Comparison of ENCODE assay signal across 8 mouse cellular contexts in genomic region chr9:75306126-75306898, GRCm38 (mm10). TPM values are rescaled to one million over a fixed set of nuclear protein-coding genes. Genes with fewer than 3 reads are reported as not detected.
DNase-seq lines count a peak whose midpoint lies in the region; ATAC-seq lines count a peak whose summit lies in the region.

Gene Gnb5 (plus strand): TSS chr9:75306288.

- no peaks in the 10 kb centered on the region for H3K9me3 ChIP-seq in neural tube, embryonic 11.5 days (ENCODE audit: control insufficient read depth, low read length)
- no peaks in the 10 kb centered on the region for H3K9me3 ChIP-seq in embryonic facial prominence, embryonic 13.5 days
- H3K9me3 ChIP-seq in hindbrain, embryonic 11.5 days (ENCODE audit: control insufficient read depth, low read length): no peaks in the 10 kb centered on the region
- no peaks in the 10 kb centered on the region for H3K9me3 ChIP-seq in midbrain, embryonic 10.5 days (replicated peaks)

- no peaks in the 10 kb centered on the region for H3K36me3 ChIP-seq in neural tube, embryonic 11.5 days (ENCODE audit: control insufficient read depth, insufficient read depth, low read length)
- H3K36me3 ChIP-seq in embryonic facial prominence, embryonic 13.5 days: no peaks in the 10 kb centered on the region
- H3K36me3 ChIP-seq in hindbrain, embryonic 11.5 days (ENCODE audit: control insufficient read depth, insufficient read depth, low read length): no peaks in the 10 kb centered on the region
- no peaks in the 10 kb centered on the region for H3K36me3 ChIP-seq in midbrain, embryonic 10.5 days

- no peaks in the 10 kb centered on the region for H3K27me3 ChIP-seq in neural tube, embryonic 11.5 days (ENCODE audit: control insufficient read depth, insufficient read depth, low read length)
- no peaks in the 10 kb centered on the region for H3K27me3 ChIP-seq in embryonic facial prominence, embryonic 13.5 days
- H3K27me3 ChIP-seq in hindbrain, embryonic 11.5 days (ENCODE audit: control insufficient read depth, insufficient read depth, low read length): no peaks in the 10 kb centered on the region
- H3K27me3 ChIP-seq in midbrain, embryonic 10.5 days (ENCODE audit: low read depth, poor library complexity, severe bottlenecking): no peaks in the 10 kb centered on the region

- no peak within 1 kb of the TSS for H3K9ac ChIP-seq in neural tube, embryonic 11.5 days (ENCODE audit: low read length)
- no peak within 1 kb of the TSS for H3K9ac ChIP-seq in embryonic facial prominence, embryonic 13.5 days
- H3K9ac ChIP-seq in hindbrain, embryonic 11.5 days (ENCODE audit: low read depth, low read length): no peak within 1 kb of the TSS

- WGBS in neural tube, embryonic 11.5 days: 79% methylated on average over 11 of the region's 11 CpGs
- WGBS in embryonic facial prominence, embryonic 13.5 days: 78% methylated on average over 11 of the region's 11 CpGs
- WGBS in hindbrain, embryonic 11.5 days: 76% methylated on average over 11 of the region's 11 CpGs
- 81% methylated on average over 11 of the region's 11 CpGs for WGBS in midbrain, embryonic 10.5 days

- DNase-seq in neural tube, embryonic 11.5 days (ENCODE audit: low spot score): no peak
- no peak for DNase-seq in neural tube, embryonic 10.5 days (ENCODE audit: extremely low spot score, low spot score)
- DNase-seq in hindbrain, embryonic 11.5 days (ENCODE audit: low spot score): no peak
- no peak for DNase-seq in midbrain, embryonic 10.5 days (ENCODE audit: low spot score)
- DNase-seq in adipocyte (ENCODE audit: low spot score): no peak
- DNase-seq in B cell, adult 2 months: no peak
- no peak for DNase-seq in kidney, adult 11 months

- no peak within 1 kb of the TSS for H3K4me3 ChIP-seq in neural tube, embryonic 11.5 days (ENCODE audit: low read depth, low read length)
- no peak within 1 kb of the TSS for H3K4me3 ChIP-seq in embryonic facial prominence, embryonic 13.5 days
- H3K4me3 ChIP-seq in hindbrain, embryonic 11.5 days (ENCODE audit: low read depth, low read length): no peak within 1 kb of the TSS
- H3K4me3 ChIP-seq in midbrain, embryonic 10.5 days: no peak within 1 kb of the TSS

- no peak within 1 kb of the TSS for H3K4me2 ChIP-seq in neural tube, embryonic 11.5 days (ENCODE audit: low read depth)
- H3K4me2 ChIP-seq in embryonic facial prominence, embryonic 13.5 days: no peak within 1 kb of the TSS
- no peak within 1 kb of the TSS for H3K4me2 ChIP-seq in hindbrain, embryonic 11.5 days (replicated peaks; ENCODE audit: low read depth, low read length)

- H3K27ac ChIP-seq in neural tube, embryonic 11.5 days (ENCODE audit: low read depth, low read length): no peak within 1 kb of the TSS
- H3K27ac ChIP-seq in embryonic facial prominence, embryonic 13.5 days: no peak within 1 kb of the TSS
- H3K27ac ChIP-seq in hindbrain, embryonic 11.5 days (ENCODE audit: low read depth, low read length): no peak within 1 kb of the TSS
- no peak within 1 kb of the TSS for H3K27ac ChIP-seq in midbrain, embryonic 10.5 days (replicated peaks)

- H3K4me1 ChIP-seq in neural tube, embryonic 11.5 days (ENCODE audit: control insufficient read depth, insufficient read depth, low read length): 0 out of 2 replicates have a peak, but pooled peaks cover 2% of the 10 kb centered on the region
- H3K4me1 ChIP-seq in embryonic facial prominence, embryonic 13.5 days: no peaks in the 10 kb centered on the region
- no peaks in the 10 kb centered on the region for H3K4me1 ChIP-seq in hindbrain, embryonic 11.5 days (replicated peaks; ENCODE audit: control insufficient read depth, insufficient read depth, low read length)
- H3K4me1 ChIP-seq in midbrain, embryonic 10.5 days: peaks cover 8% of the 10 kb centered on the region

- no peak for ATAC-seq in neural tube, embryonic 11.5 days (ENCODE audit: insufficient read depth, low FRiP score, low TSS enrichment)
- no peak for ATAC-seq in embryonic facial prominence, embryonic 13.5 days (ENCODE audit: insufficient number of reproducible peaks, insufficient read depth, low FRiP score, low TSS enrichment, low read depth)
- no peak for ATAC-seq in hindbrain, embryonic 11.5 days (ENCODE audit: low FRiP score)

RNA-seq across cellular contexts. Expression of gene Gnb5, which starts in this region (rescaled TPM):
- 34.2 and 34.7 TPM in 2 replicates for polyA plus RNA-seq in neural tube, embryonic 11.5 days (2014; fragmentation: Nextera tagmentation; extraction: Ambion mirVana)
- 32.3 and 33.4 TPM in 2 replicates for polyA plus RNA-seq in embryonic facial prominence, embryonic 13.5 days (2015; fragmentation: Nextera tagmentation; extraction: Ambion mirVana)
- polyA plus RNA-seq in hindbrain, embryonic 11.5 days (2014; fragmentation: Nextera tagmentation; extraction: Ambion mirVana): 34.7 and 34.8 TPM in 2 replicates
- 29.3 and 30.9 TPM in 2 replicates for polyA plus RNA-seq in midbrain, embryonic 10.5 days (2016; fragmentation: Nextera tagmentation; extraction: Ambion mirVana)
